Mouse (Mus musculus): ENCODE results near the gene Lrrc8b.

DNA sequence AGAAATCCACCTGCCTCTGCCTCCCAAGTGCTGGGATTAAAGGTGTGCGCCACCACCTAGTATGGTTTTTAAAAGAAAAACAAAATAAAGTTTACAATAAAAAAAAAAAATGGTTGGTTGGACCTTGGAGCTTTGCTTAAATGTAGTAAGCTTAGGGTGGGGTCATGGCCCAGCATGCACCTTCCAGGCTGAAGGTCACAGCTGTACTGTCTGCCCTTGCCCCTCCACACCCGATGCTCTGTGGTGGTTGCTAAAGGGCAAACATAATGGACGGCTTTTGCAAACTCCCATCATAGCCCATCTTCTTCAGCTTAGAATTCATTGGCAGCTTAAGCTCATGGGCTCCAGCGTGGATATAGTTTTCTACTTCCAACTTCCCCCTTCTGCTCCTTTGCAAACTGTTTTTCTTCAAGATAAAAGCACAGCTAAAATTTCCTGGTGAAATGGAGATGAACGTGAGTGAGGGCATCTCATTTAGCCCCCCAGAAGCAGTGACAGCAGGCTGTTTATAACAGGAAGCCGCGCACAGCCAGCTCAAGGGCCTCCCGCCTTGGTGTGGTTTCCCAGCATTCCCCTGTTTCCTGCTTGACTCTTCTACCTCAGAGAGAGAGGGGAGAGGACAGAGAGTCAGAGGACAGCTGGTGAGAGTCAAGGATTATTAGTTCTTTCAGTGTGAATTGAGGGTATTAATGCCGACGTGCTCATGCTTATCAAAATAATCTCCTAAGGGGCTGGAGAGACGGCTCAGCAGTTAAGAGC lies 27.7 kb downstream of the Lrrc8b start:
- TF ChIP-seq POLR2A (IDR thresholded peaks at IDR 0.05; ENCODE audit: control insufficient read depth, extremely low read depth, insufficient read depth, low read length, poor library complexity) (0 out of 2 replicates have a peak, but pooled peaks have one; percentile 49), CTCF (IDR thresholded peaks at IDR 0.05; ENCODE audit: borderline replicate concordance, control insufficient read depth, extremely low read depth, insufficient read depth, low read length, poor library complexity) (no peak)
